Mouse (Mus musculus) thymus, postnatal 10 days (tissue): ENCODE measurements around the gene Sipa1.

Experiments used
- DNase-seq, 2 experiments: peaks; one replicate each; pipeline ENCODE4 v3.0.0; 2021; ENCODE audit warnings: low spot score in 2 of 2

The Sipa1 gene

DNA sequence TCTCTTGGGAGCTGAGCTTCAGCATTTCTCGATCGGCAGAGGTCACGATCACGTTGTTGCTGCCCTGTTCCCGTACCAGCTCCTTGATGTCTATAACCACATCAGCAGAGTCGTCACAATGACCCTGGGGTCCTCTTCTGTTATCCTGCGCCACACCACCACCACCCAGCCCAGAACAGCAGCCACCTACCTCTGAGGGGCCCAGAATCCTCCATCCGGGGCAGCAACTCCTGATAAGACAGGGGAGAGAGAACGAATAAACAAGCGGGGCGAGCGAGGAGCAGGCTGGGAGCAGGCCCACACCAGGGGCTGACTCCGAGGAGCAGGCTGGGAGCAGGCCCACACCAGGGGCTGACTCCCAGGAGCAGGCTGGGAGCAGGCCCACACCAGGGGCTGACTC, 22.9 kb upstream of the Sipa1 start:
- DNase-seq: no peak

- no peak for DNase-seq
Measured at GRCm38 (mm10) chr19:5685861-5686260, 22.4 kb upstream of the Sipa1 start.

DNA sequence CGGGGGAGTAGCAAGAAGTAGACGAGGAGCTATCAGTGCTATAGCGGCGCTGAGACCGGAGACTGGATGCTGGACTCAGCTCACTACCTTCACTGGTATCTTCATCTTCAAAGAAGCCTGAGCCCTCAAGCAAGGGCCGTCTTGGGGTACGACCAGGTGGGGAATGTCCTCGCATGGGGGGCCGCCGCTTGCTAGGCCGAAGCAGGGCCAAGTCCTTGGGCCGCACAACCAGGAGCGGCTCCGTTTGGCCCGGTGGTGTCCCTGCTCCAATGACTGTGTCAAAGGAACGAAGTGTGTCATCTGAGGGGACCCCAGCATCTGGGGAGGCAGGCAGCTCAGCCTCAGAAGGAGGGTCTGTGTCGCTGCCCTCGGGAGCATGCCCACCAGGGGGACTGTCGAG, 21.9 kb upstream of the Sipa1 start:
- no peak for DNase-seq

- no peak for DNase-seq
Measured at GRCm38 (mm10) chr19:5684985-5685384, 21.5 kb upstream of the Sipa1 start.

DNA sequence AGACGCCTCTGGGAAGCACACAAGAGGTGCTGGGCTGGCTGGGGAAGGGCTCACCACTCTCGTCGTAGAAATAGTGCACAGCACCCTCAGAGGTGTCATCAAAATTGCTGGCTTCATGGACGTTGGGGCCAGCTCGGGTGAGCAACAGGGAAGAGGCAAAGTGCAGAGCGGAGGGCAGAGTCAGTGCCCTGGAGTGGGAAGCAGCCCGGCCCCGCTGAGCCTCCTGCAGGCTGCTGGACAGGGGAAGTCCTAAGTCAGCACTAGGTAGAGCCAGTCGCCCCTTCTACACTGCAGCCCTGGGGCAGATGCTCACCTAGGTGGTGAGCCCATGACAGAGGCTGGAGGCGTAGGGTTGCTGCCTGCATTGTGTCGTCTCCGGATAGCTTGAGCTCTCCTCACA, 20.7 kb upstream of the Sipa1 start:
- no peak for DNase-seq

- no peak for DNase-seq
Measured at GRCm38 (mm10) chr19:5680432-5680831, 16.9 kb upstream of the Sipa1 start.

- DNase-seq: no peak
Measured at GRCm38 (mm10) chr19:5668372-5668771, 4.9 kb upstream of the Sipa1 start.

DNA sequence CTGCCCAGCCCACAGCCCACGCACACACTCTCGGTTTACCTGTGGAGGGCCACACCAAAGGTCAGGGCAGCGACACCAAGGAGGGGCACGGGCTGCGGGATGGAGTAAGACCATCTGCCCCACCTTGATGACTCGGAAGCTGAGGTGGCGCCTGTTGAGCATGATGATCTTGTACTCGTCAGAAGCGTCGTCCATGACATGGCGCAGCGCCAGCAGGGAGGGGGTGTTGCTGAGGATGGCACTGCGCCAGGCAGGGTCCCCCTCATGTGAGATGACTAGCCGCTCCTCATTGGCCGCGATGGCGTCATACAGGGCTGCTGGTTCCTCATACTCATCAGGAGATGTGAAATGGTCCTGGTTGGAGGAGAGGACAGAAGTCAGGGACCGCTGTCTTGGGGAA, 2.9 kb upstream of the Sipa1 start:
- no peak for DNase-seq

- DNase-seq: no peak
Measured at GRCm38 (mm10) chr19:5665465-5665864, 2.0 kb upstream of the Sipa1 start.

DNA sequence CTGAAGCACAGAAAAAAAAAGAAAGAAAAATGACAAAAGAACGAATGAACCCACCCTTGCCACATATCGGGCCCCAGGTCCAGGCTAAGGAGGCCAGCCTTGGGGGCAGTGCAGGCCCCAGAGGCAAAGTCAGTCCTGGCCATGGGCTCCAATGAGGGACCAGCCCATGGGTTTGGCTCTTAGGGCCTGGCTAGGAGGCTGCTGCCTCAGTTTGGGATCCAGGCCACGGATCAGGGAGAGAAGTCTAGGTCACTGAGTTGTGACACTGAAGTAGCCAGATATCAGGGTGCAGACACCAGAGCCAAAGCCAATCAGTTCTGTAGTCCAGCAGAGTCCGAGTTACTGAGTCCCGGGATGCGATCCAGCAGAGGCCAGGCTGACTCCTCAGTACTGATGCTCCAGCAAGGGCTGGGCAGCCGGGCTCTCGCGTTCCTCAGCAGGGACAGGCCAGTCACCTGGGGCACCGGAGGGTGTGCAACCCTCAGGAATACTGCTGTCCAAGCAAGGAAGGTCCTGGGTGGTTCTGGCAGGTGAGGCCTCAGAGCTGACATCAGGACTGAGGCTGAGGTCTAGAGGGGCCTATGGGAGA, 1.3 kb upstream of the Sipa1 start:
- no peak for DNase-seq

DNA sequence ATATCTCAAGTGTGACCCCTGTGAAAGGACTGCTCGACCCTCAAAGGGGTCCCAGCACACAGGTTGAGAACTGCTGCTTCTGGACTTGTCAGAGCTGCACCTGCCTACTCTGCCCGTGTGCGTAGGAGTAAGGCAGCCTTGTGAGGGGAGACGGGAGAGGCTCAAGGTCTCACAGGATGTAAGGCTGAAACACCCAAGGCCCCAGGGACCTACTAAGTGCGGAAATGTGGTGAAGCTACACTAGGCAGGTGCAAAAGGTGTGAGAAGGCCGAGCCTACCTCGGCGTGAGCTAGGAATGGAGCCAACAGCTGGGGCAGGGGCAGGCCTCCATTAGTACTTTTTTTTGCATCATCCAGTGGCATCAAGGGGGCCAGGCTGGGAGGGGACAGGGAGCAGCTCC, 1.2 kb downstream of the Sipa1 start:
- DNase-seq: peak; percentile 44 to 53

GRCm38 (mm10) chr19:5660942-5661751, 2.4 kb downstream of the Sipa1 start:
- peak; percentile 54 to 62 for DNase-seq

DNA sequence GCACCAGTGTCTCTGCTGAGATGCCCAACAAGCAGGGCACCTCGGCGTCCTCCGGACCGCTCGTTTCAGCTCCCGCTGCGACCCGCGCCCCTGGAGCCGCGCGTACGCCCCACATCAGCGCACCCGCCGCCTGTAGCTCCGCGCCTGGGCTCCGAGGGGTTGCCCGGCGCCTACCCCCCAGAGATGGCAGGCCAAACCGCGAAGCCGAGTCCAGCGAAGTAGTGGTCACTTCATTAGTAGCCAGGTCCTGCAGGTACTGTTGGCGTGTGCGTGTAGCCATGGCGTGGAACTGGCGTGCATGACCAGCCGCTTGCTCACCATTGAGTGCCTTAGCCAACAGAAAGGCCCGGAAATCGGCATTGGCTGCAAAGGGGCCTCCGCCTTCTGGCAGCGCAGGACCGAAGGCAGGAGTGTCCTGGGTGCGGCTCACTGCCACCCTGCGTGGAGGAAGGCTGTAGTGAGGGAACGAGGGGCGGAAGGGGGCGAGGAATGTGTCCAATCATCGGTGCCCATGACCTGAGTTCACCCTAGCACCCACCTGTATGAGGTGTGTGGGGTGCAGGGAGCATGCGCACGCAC, 8.7 kb downstream of the Sipa1 start:
- DNase-seq: no peak

GRCm38 (mm10) chr19:5653969-5654719, 9.4 kb downstream of the Sipa1 start:
- no peak for DNase-seq

DNA sequence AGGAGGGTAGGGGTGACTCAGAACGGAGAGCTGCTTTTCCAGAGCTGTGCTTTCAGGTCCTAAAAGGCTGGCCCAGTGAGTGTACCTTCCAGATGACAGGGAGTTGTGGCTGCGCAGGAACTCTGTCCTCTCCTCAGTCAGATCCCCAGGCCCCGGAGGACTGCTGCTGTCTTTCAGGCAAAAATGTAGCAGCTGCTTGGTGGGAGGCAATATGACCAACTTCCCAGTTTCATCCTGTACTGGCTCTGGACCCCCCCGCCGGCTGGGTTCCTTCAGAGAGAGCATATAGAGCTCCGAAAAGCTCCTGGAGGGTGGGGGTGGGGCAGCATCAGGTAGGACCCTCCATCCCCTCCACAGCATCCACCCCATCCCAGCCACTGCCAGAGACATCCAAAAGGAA, 10.9 kb downstream of the Sipa1 start:
- DNase-seq: no peak

DNA sequence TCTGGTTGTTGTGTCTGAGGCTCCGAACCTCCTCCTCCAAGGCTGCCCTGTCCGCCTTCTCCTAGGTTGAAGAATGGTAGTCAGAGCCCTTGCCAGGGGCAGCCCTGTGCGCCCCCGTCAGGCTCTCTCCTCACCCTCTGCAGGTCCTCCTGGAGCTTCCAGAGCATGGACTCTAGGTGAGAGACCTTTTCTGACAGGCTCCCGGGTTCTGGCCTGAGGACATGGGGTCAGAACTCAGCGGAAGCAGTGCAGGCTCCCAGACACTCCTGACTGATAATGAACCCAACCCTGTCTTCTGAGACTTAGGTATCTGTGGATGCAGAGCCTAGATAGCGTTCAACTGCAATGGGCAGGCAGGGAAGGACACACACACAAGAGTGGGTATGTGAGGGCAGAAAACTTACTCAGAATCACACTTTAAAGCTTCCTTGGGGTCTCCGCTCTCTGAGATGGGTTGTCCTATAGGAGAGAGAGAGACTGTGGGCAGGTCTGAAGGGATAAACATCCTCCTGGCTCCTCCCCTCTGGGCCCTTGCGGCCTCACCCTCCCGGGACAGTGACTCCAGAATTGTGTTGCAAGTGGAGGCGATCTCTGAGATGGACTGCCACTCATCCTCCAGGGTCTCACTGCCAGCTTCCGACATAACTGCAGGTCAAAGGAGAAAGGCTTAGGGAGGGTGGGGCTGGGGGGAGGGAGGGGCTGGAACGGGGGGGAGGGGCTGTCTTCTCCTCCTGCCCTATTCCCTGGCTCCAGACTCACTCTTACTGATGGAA, 11.8 kb downstream of the Sipa1 start:
- DNase-seq: no peak

DNA sequence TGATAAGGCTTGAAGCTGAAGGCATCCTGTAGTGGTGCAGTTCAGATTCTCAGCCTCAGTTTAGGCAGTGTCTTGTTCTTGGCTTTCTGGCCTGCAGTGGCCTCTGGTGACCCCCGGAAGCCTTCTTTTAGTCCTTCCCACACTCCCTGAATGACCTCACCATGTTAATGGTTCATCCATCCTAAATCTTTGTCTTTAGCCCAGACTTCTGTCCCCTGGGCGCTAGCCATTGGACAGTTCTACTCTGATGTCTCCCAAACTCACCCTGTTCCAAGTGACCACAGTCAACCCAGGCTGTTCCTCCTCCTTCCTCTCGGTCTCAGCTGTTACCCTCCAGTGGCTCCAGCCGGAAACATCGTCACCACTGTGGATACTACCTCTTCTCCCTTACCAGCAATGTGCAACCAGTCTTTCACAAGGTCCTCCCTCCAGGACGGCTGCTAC, 14.2 kb downstream of the Sipa1 start:
- no peak for DNase-seq

GRCm38 (mm10) chr19:5648401-5649297, 14.9 kb downstream of the Sipa1 start:
- DNase-seq: peak; percentile 79 to 81

DNA sequence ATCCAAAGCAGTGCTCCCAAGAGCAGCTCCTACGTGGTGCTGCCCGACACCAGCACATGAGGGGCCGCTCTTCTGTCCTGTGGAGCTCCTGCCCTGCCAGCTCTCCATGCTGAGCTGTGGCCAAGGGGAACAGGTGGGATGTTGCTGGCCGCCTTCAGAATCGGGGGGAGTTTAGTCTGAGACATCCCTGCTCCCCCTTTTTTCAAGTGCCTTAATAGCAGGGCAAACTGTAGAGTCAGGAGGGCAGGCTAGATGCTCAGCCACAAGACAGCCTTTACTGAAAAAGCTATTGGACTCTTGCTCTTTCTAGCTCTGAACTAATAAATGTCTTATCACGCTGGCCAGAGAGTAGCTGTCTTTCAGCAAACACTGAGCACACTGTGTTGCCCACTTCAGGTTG, 15.7 kb downstream of the Sipa1 start:
- DNase-seq: no peak

DNA sequence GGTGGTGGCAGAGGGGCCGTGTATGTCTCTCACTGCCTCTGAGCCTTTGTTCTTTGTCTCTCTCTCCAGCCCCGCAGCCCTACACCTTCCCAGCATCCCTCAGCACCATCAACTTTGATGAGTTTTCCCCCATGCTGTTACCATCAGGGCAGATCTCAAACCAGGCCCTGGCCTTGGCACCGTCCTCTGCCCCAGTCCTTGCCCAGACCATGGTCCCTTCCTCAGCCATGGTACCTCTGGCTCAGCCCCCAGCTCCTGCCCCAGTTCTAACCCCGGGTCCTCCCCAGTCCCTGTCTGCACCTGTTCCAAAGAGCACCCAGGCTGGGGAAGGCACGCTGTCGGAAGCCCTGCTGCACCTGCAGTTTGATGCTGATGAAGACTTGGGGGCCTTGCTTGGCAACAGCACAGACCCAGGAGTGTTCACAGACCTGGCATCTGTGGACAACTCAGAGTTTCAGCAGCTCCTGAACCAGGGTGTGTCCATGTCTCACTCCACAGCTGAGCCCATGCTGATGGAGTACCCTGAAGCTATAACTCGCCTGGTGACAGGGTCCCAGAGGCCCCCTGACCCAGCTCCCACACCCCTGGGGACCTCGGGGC, 16.7 kb downstream of the Sipa1 start:
- DNase-seq: no peak
